Comparison of ENCODE assay signal across 17 mouse cellular contexts in genomic region chr9:63804847-63805246, GRCm38 (mm10). TPM values are rescaled to one million over a fixed set of nuclear protein-coding genes. Genes with fewer than 3 reads are reported as not detected.
DNase-seq lines count a peak whose midpoint lies in the region; ATAC-seq lines count a peak whose summit lies in the region.
"Had no signal": no experiment of that assay in that cellular context is flagged by ENCODE, and none has a peak within 500 bp of the region (broad histone marks: within the 10 kb centered on the region; RNA-seq: fewer than 3 reads in every experiment).

No protein-coding gene starts in this region.

- no peak overlapping the region for H3K4me2 ChIP-seq in forebrain, embryonic 15.5 days (replicated peaks)
- H3K4me2 ChIP-seq in neural tube, embryonic 13.5 days, result no peak overlapping the region
- no peak overlapping the region for H3K4me2 ChIP-seq in embryonic facial prominence, embryonic 14.5 days (ENCODE audit: low read depth, low read length)
- H3K4me2 ChIP-seq: hindbrain, embryonic 15.5 days; limb, embryonic 15.5 days had no signal

- WGBS in forebrain, embryonic 10.5 days, result 45% methylated on average over 3 of the region's 3 CpGs
- 43% methylated on average over 3 of the region's 3 CpGs for WGBS in forebrain, embryonic 15.5 days
- 59% methylated on average over 3 of the region's 3 CpGs for WGBS in neural tube, embryonic 13.5 days
- 40% methylated on average over 3 of the region's 3 CpGs for WGBS in embryonic facial prominence, embryonic 14.5 days

- H3K4me3 ChIP-seq in forebrain, embryonic 10.5 days, result no peak overlapping the region
- H3K4me3 ChIP-seq in forebrain, embryonic 15.5 days, result no peak overlapping the region
- H3K4me3 ChIP-seq in neural tube, embryonic 13.5 days, result no peak overlapping the region
- H3K4me3 ChIP-seq in embryonic facial prominence, embryonic 14.5 days (ENCODE audit: low read depth, low read length), result no peak overlapping the region
- H3K4me3 ChIP-seq: hindbrain, embryonic 15.5 days; limb, embryonic 15.5 days; megakaryocyte, embryonic 14.5 days had no signal

- H3K27ac ChIP-seq in forebrain, embryonic 10.5 days, result peak overlapping the region; percentile 27; the same call in 1 of the 2 replicates
- no peak overlapping the region for H3K27ac ChIP-seq in forebrain, embryonic 15.5 days (replicated peaks)
- no peak overlapping the region for H3K27ac ChIP-seq in neural tube, embryonic 13.5 days (replicated peaks)
- H3K27ac ChIP-seq in embryonic facial prominence, embryonic 14.5 days (replicated peaks; ENCODE audit: low read depth, low read length), result no peak overlapping the region
- H3K27ac ChIP-seq: hindbrain, embryonic 15.5 days; limb, embryonic 15.5 days had no signal

- no peak for ATAC-seq in forebrain, embryonic 15.5 days (replicated peaks)
- peak; percentile 23; the same call in 1 of the 2 replicates for ATAC-seq in neural tube, embryonic 13.5 days (ENCODE audit: low read depth)
- no peak for ATAC-seq in embryonic facial prominence, embryonic 14.5 days (ENCODE audit: low read depth)

- H3K36me3 ChIP-seq in forebrain, embryonic 10.5 days (replicated peaks), result no peaks in the 10 kb centered on the region
- no peaks in the 10 kb centered on the region for H3K36me3 ChIP-seq in forebrain, embryonic 15.5 days
- no peaks in the 10 kb centered on the region for H3K36me3 ChIP-seq in neural tube, embryonic 13.5 days
- no peaks in the 10 kb centered on the region for H3K36me3 ChIP-seq in embryonic facial prominence, embryonic 14.5 days (ENCODE audit: control insufficient read depth, insufficient read depth, low read length)
- H3K36me3 ChIP-seq: hindbrain, embryonic 15.5 days; limb, embryonic 15.5 days had no signal

- no peak overlapping the region for H3K9ac ChIP-seq in forebrain, embryonic 15.5 days (replicated peaks)
- no peak overlapping the region for H3K9ac ChIP-seq in neural tube, embryonic 13.5 days
- H3K9ac ChIP-seq in embryonic facial prominence, embryonic 14.5 days (ENCODE audit: low read depth, low read length), result no peak overlapping the region
- H3K9ac ChIP-seq: hindbrain, embryonic 15.5 days; limb, embryonic 15.5 days had no signal

- H3K9me3 ChIP-seq in forebrain, embryonic 10.5 days, result no peaks in the 10 kb centered on the region
- no peaks in the 10 kb centered on the region for H3K9me3 ChIP-seq in forebrain, embryonic 15.5 days
- no peaks in the 10 kb centered on the region for H3K9me3 ChIP-seq in neural tube, embryonic 13.5 days
- no peaks in the 10 kb centered on the region for H3K9me3 ChIP-seq in embryonic facial prominence, embryonic 14.5 days (ENCODE audit: control insufficient read depth, low read length)
- H3K9me3 ChIP-seq: hindbrain, embryonic 15.5 days; limb, embryonic 15.5 days; megakaryocyte, embryonic 14.5 days had no signal

- H3K27me3 ChIP-seq in forebrain, embryonic 10.5 days (ENCODE audit: poor library complexity, severe bottlenecking), result peaks cover 5% of the 10 kb centered on the region; the same call in 1 of the 2 replicates
- H3K27me3 ChIP-seq in forebrain, embryonic 15.5 days, result no peaks in the 10 kb centered on the region
- H3K27me3 ChIP-seq in neural tube, embryonic 13.5 days, result no peaks in the 10 kb centered on the region
- H3K27me3 ChIP-seq in embryonic facial prominence, embryonic 14.5 days (replicated peaks; ENCODE audit: control insufficient read depth, insufficient read depth, low read length), result no peaks in the 10 kb centered on the region
- H3K27me3 ChIP-seq: hindbrain, embryonic 15.5 days; limb, embryonic 15.5 days had no signal

- peaks cover 50% of the 10 kb centered on the region for H3K4me1 ChIP-seq in forebrain, embryonic 10.5 days
- H3K4me1 ChIP-seq in forebrain, embryonic 15.5 days, result peaks cover 9% of the 10 kb centered on the region
- H3K4me1 ChIP-seq in neural tube, embryonic 13.5 days (replicated peaks), result peaks cover 12% of the 10 kb centered on the region
- H3K4me1 ChIP-seq in embryonic facial prominence, embryonic 14.5 days (ENCODE audit: control insufficient read depth, insufficient read depth, low read length), result peaks cover 9% of the 10 kb centered on the region

- DNase-seq in forebrain, embryonic 10.5 days (ENCODE audit: extremely low spot score, low spot score), result no peak
- no peak for DNase-seq in neural tube, embryonic 10.5 days (ENCODE audit: extremely low spot score, low spot score)
- peak; percentile 44 for DNase-seq in embryonic facial prominence, embryonic 14.5 days (ENCODE audit: low spot score)
- DNase-seq in gastrocnemius, adult 18-20 months (ENCODE audit: low spot score), result no peak
- DNase-seq in right cerebral cortex, postnatal 14 days, result no peak
- DNase-seq in spleen, adult 18-20 months, result no peak
- DNase-seq: B cell, adult 2 months; cerebellum, adult 9-11 months; kidney, adult 2 months; layer of hippocampus, postnatal 36 days; lung, adult 2 months; thymus, postnatal 4 days had no signal

RNA-seq across cellular contexts. Expression of gene Smad3, which starts 47.1 kb away (rescaled TPM):
- 22.1 and 25.5 TPM in 2 replicates for polyA plus RNA-seq in forebrain, embryonic 10.5 days (2016; fragmentation: Nextera tagmentation; extraction: Ambion mirVana)
- polyA plus RNA-seq in forebrain, embryonic 15.5 days (2015; fragmentation: Nextera tagmentation; extraction: Ambion mirVana), result 7.0 and 7.6 TPM in 2 replicates
- 13.2 and 14.9 TPM in 2 replicates for polyA plus RNA-seq in neural tube, embryonic 13.5 days (2015; fragmentation: Nextera tagmentation; extraction: Ambion mirVana)
- polyA plus RNA-seq in embryonic facial prominence, embryonic 14.5 days (2014; fragmentation: Nextera tagmentation; extraction: Ambion mirVana), result 17.0 and 19.3 TPM in 2 replicates
- 10 to 100 TPM; 56.8 to 76.4 TPM for total RNA-seq in gastrocnemius, adult 18-20 months (2021)
